1 mouse cellular context compared by ENCODE assay signal in the genomic region with DNA sequence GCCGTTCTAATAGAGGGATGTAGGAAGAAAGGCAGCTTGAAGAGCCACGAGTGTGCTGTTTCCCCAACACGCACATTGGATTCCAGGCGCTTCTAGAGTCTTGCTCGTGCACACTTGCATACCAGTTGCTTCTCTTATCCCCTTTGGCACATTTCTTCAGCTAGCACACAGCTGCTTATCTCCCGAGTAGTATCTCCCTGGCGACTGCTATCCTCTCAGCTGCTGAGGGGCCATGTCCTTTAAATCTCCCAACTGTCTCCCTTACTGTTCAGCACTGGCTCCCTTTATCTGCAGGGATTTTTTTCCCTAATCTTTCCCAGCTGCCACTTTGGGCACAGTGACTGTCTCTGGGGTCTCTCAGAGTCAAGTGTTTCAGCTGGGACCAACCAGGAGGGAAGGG.
TF ChIP-seq lines count a peak whose summit lies in the region.

No protein-coding gene starts in this region.

TF ChIP-seq in MEL, 35 proteins besides CTCF, POLR2A, EP300 and RAD21:
- peak; percentile 49 for TF ChIP-seq TAL1 (IDR thresholded peaks at IDR 0.05; ENCODE audit: low read length)
- no peak for TF ChIP-seq ZMIZ1 (IDR thresholded peaks at IDR 0.05; ENCODE audit: low read depth, low read length)
- TF ChIP-seq POLR2AphosphoS2 (IDR thresholded peaks at IDR 0.05; ENCODE audit: low read length), result no peak
- TF ChIP-seq CHD1 (IDR thresholded peaks at IDR 0.05; ENCODE audit: low read depth, low read length), result no peak
- TF ChIP-seq JUND (IDR thresholded peaks at IDR 0.05; ENCODE audit: low read depth, low read length), result no peak
- TF ChIP-seq SMC3 (IDR thresholded peaks at IDR 0.05; ENCODE audit: low read depth, low read length), result no peak
- TF ChIP-seq KAT2A (conservative IDR thresholded peaks at IDR 0.05; ENCODE audit: low read depth, low read length), result no peak
- TF ChIP-seq HCFC1 (IDR thresholded peaks at IDR 0.05; ENCODE audit: low read depth, low read length), result no peak
- TF ChIP-seq MAFK (IDR thresholded peaks at IDR 0.05; ENCODE audit: borderline replicate concordance, low read depth, low read length), result no peak
- no peak for TF ChIP-seq UBTF (IDR thresholded peaks at IDR 0.05; ENCODE audit: borderline replicate concordance, insufficient read depth, low read depth, low read length)
- no peak for TF ChIP-seq CHD2 (IDR thresholded peaks at IDR 0.05; ENCODE audit: low read length)
- peak; percentile 42; the same call in 1 of the 2 replicates for TF ChIP-seq RCOR1 (IDR thresholded peaks at IDR 0.05; ENCODE audit: low read depth, low read length)
- TF ChIP-seq ZKSCAN1 (IDR thresholded peaks at IDR 0.05; ENCODE audit: low read depth, low read length), result no peak
- TF ChIP-seq POLR2AphosphoS5 (IDR thresholded peaks at IDR 0.05; ENCODE audit: borderline replicate concordance, low read depth, low read length), result no peak
- no peak for TF ChIP-seq ELF1 (IDR thresholded peaks at IDR 0.05; ENCODE audit: low read depth, low read length)
- no peak for TF ChIP-seq USF1 (IDR thresholded peaks at IDR 0.05; ENCODE audit: low read depth, low read length)
- TF ChIP-seq ETS1 (IDR thresholded peaks at IDR 0.05; ENCODE audit: low read depth, low read length), result peak; percentile 79
- TF ChIP-seq NRF1 (IDR thresholded peaks at IDR 0.05; ENCODE audit: insufficient read depth, low read depth, low read length, poor library complexity, severe bottlenecking), result no peak
- peak; percentile 74 for TF ChIP-seq GATA1 (IDR thresholded peaks at IDR 0.05; ENCODE audit: low read depth, low read length)
- no peak for TF ChIP-seq MYC (IDR thresholded peaks at IDR 0.05; ENCODE audit: low read depth, low read length)
- no peak for TF ChIP-seq ZC3H11A (IDR thresholded peaks at IDR 0.05; ENCODE audit: low read depth, low read length)
- TF ChIP-seq MYB (IDR thresholded peaks at IDR 0.05; ENCODE audit: low read depth, low read length), result no peak
- TF ChIP-seq E2F4 (IDR thresholded peaks at IDR 0.05; ENCODE audit: borderline replicate concordance, low read depth, low read length), result no peak
- no peak for TF ChIP-seq USF2 (IDR thresholded peaks at IDR 0.05; ENCODE audit: borderline replicate concordance in 1 of 2, insufficient read depth in 1 of 2, low read depth in 1 of 2, low read length in 2 of 2)
- TF ChIP-seq SIN3A (IDR thresholded peaks at IDR 0.05; ENCODE audit: low read length), result no peak
- TF ChIP-seq GABPA (IDR thresholded peaks at IDR 0.05; ENCODE audit: low read depth, low read length), result no peak
- no peak for TF ChIP-seq MEF2A (IDR thresholded peaks at IDR 0.05; ENCODE audit: extremely low read depth, insufficient replicate concordance, low read depth, low read length, poor library complexity, severe bottlenecking)
- no peak for TF ChIP-seq MAX (IDR thresholded peaks at IDR 0.05; ENCODE audit: low read length)
- TF ChIP-seq TCF12 (IDR thresholded peaks at IDR 0.05; ENCODE audit: low read depth, low read length), result peak; percentile 73
- no peak for TF ChIP-seq ZNF384 (IDR thresholded peaks at IDR 0.05; ENCODE audit: low read depth, low read length)
- no peak for TF ChIP-seq MAZ (IDR thresholded peaks at IDR 0.05; ENCODE audit: low read depth, low read length)
- no peak for TF ChIP-seq MXI1 (IDR thresholded peaks at IDR 0.05; ENCODE audit: low read depth, low read length)
- no peak for TF ChIP-seq TBP (IDR thresholded peaks at IDR 0.05; ENCODE audit: low read depth, low read length)
- 0 out of 2 replicates have a peak, but pooled peaks have one; percentile 24 for TF ChIP-seq BHLHE40 (IDR thresholded peaks at IDR 0.05; ENCODE audit: borderline replicate concordance, low read depth, low read length)
- TF ChIP-seq NELFE (IDR thresholded peaks at IDR 0.05; ENCODE audit: low read depth, low read length), result no peak
